Mouse (Mus musculus) hindbrain, embryonic 16.5 days (tissue): ENCODE results near the gene Gna14. TPM values are rescaled to one million over a fixed set of nuclear protein-coding genes. Genes with fewer than 3 reads are reported as not detected.

Source experiments
- ATAC-seq: fragments of 200-750 bp; cut with Nextera tagmentation; 2 replicates; pipeline ENCODE4 v1.8.0; 2017; ENCODE audit warnings: moderate TSS enrichment, moderate library complexity
- H3K27ac ChIP-seq: fragments of 300-500 bp; sonication (generic); 2 replicates; pipeline ENCODE4 v1.5.1; 2014; ENCODE audit warnings: low read depth, mild to moderate bottlenecking, control low read depth, low read length, moderate library complexity
- H3K27me3 ChIP-seq: fragments of 300-500 bp; sonication (generic); replicated peaks from 2 replicates; pipeline ENCODE4 v1.6.1; 2014; ENCODE audit warnings: low read length; ENCODE audit not compliant: control insufficient read depth, insufficient read depth
- H3K36me3 ChIP-seq: fragments of 300-500 bp; sonication (generic); 2 replicates; pipeline ENCODE4 v1.6.1; 2014; ENCODE audit warnings: mild to moderate bottlenecking, low read length, moderate library complexity, mixed read lengths; ENCODE audit not compliant: control insufficient read depth, insufficient read depth
- H3K4me1 ChIP-seq: fragments of 300-500 bp; sonication (generic); 2 replicates; pipeline ENCODE4 v1.6.1; 2014; ENCODE audit warnings: low read depth, low read length; ENCODE audit not compliant: control insufficient read depth, insufficient read depth
- H3K4me2 ChIP-seq: fragments of 300-500 bp; sonication (generic); 2 replicates; pipeline ENCODE4 v1.6.1; 2014; ENCODE audit warnings: mild to moderate bottlenecking, low read length, control low read depth, moderate library complexity
- H3K4me3 ChIP-seq: fragments of 300-500 bp; sonication (generic); 2 replicates; pipeline ENCODE4 v1.5.1; 2014; ENCODE audit warnings: mild to moderate bottlenecking, low read length, control low read depth, moderate library complexity
- H3K9ac ChIP-seq: fragments of 300-500 bp; sonication (generic); 2 replicates; pipeline ENCODE4 v1.6.1; 2014; ENCODE audit warnings: low read depth, mild to moderate bottlenecking, control low read depth, low read length, moderate library complexity
- H3K9me3 ChIP-seq: fragments of 300-500 bp; sonication (generic); 2 replicates; pipeline ENCODE4 v1.6.1; 2014; ENCODE audit warnings: mild to moderate bottlenecking, low read length, moderate library complexity; ENCODE audit not compliant: control insufficient read depth
- WGBS: fragments of 180-500 bp; shearing (Covaris S2); extraction: QIAGEN DNeasy Blood & Tissue Kit; methylation state at CpG from one replicate; pipeline ENCODE4 v1.1.7; 2014; 5-methylcytosine and 5-hydroxymethylcytosine counted together
- polyA plus RNA-seq: library from polyadenylated mRNA; unstranded; fragments of >200 nt; fragmentation: Nextera tagmentation; extraction: Ambion mirVana; gene quantifications from 2 replicates; pipeline ENCODE4 v1.2.1, GENCODE M21; 2015

The Gna14 gene
- polyA plus RNA-seq, 1 experiment from 2014 or later = 0.88 TPM

DNA sequence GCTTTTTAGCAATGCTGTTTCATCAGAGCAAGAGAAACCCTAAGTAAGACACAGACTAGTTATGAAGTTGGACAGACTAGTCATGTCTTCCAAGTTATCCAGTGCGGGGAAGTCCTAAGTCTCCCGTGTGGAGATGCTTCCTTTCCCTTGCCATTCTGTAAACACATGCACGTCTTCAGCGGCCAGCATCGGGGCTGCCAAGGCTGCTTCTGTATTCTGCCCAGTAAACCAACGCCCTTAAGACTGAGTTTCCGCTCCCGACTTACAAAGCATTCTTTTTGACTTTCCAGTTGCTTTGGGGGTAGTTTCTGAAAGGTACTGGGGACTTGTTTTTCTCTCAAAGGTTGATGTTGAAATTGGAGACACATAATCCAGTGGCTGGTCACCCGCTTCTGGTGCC, 26.9 kb downstream of the Gna14 start:
- H3K4me3 ChIP-seq = no peak overlapping the region
- ATAC-seq = no peak
- 77% methylated on average over 9 of the region's 9 CpGs for WGBS
- no peaks in the 10 kb centered on the region for H3K27me3 ChIP-seq
- H3K9me3 ChIP-seq = no peaks in the 10 kb centered on the region
- no peak overlapping the region for H3K9ac ChIP-seq
- no peaks in the 10 kb centered on the region for H3K36me3 ChIP-seq
- H3K4me2 ChIP-seq = no peak overlapping the region
- no peak overlapping the region for H3K27ac ChIP-seq
- H3K4me1 ChIP-seq = 0 out of 2 replicates have a peak, but pooled peaks cover 5% of the 10 kb centered on the region

GRCm38 (mm10) chr19:16464730-16465129, 29.2 kb downstream of the Gna14 start:
- Histone ChIP-seq H3K9me3 (no peaks in the 10 kb centered on the region), H3K9ac (no peak overlapping the region), H3K4me3 (no peak overlapping the region), H3K27me3 (no peaks in the 10 kb centered on the region), H3K36me3 (no peaks in the 10 kb centered on the region), H3K27ac (no peak overlapping the region), H3K4me2 (no peak overlapping the region), H3K4me1 (0 out of 2 replicates have a peak, but pooled peaks cover 5% of the 10 kb centered on the region)
- WGBS = 78% methylated on average over 4 of the region's 4 CpGs
- no peak for ATAC-seq

DNA sequence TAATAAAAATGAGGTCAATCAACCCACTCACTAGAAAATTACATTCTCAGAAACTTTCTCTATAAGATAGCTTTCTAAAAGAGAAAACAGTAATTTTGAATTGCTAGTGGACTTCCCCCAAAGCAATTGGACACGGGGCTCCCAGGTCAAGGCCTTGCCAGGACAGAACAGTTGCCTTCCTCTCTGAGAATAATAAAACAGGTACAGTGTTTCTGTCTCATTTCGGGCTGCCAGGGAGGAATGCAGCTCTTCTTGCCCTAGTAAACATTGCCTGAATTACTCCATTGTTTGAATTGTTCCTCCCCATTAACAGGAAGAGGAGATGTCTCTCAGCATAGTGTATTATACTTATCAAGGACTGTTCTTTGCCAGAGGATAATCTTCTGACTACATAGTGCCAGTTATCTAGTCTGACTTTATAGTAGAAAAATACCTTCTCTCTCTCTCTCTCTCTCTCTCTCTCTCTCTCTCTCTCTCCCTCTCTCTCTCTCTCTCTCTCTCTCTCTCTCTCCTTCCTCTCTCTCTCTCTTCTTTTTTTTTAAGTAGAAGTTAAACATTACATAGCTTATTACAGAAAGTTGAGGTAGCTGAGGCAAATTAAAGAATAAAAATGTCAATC, 33.3 kb downstream of the Gna14 start:
- H3K36me3 ChIP-seq = no peaks in the 10 kb centered on the region
- 63% methylated on average over 2 of the region's 2 CpGs for WGBS
- ATAC-seq = no peak
- peaks cover 5% of the 10 kb centered on the region; the same call in 1 of the 2 replicates for H3K9me3 ChIP-seq
- H3K27me3 ChIP-seq = no peaks in the 10 kb centered on the region
- H3K27ac ChIP-seq = no peak overlapping the region
- H3K4me2 ChIP-seq = no peak overlapping the region
- no peak overlapping the region for H3K4me3 ChIP-seq
- no peak overlapping the region for H3K9ac ChIP-seq
- no peaks in the 10 kb centered on the region for H3K4me1 ChIP-seq

DNA sequence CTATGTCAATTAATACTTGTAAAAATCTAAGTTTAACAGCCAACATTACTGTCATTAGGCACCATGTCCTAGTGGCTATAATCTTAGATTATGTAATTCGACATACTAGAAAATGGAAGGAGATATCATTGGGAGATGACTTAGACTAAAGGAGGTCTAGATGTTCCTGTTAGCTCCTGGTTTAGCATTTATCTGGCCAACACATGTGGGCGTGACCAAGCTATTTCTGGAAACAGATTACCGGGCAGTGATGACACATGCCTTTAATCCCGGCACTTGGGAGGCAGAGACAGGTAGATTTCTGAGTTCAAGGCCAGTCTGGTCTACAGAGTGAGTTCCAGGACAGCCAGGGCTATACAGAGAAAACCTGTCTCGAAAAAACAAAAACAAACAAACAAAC, 37.1 kb downstream of the Gna14 start:
- Histone ChIP-seq H3K4me2 (no peak overlapping the region), H3K27me3 (no peaks in the 10 kb centered on the region), H3K27ac (no peak overlapping the region), H3K9ac (no peak overlapping the region), H3K9me3 (peaks cover 6% of the 10 kb centered on the region; the same call in 1 of the 2 replicates), H3K36me3 (no peaks in the 10 kb centered on the region), H3K4me3 (no peak overlapping the region), H3K4me1 (no peaks in the 10 kb centered on the region)
- 85% methylated on average over 5 of the region's 5 CpGs for WGBS
- ATAC-seq = no peak

- H3K27ac ChIP-seq = no peak overlapping the region
These were observed 41.9 kb downstream of the Gna14 start for GRCm38 (mm10) chr19:16477314-16477946.

GRCm38 (mm10) chr19:16478186-16478607, 42.6 kb downstream of the Gna14 start:
- H3K9ac ChIP-seq = no peak overlapping the region
- H3K4me1 ChIP-seq = peaks cover 2% of the 10 kb centered on the region; the same call in 1 of the 2 replicates
- WGBS = 77% methylated on average over 8 of the region's 8 CpGs
- H3K9me3 ChIP-seq = peaks cover 6% of the 10 kb centered on the region; the same call in 1 of the 2 replicates
- no peak for ATAC-seq
- H3K27me3 ChIP-seq = no peaks in the 10 kb centered on the region
- no peak overlapping the region for H3K4me3 ChIP-seq
- H3K36me3 ChIP-seq = no peaks in the 10 kb centered on the region
- no peak overlapping the region for H3K27ac ChIP-seq
- H3K4me2 ChIP-seq = no peak overlapping the region

More at GRCm38 (mm10) chr19:16477314-16477946, 41.9 kb downstream of the Gna14 start:
- H3K36me3 ChIP-seq = no peaks in the 10 kb centered on the region
- H3K4me1 ChIP-seq = peaks cover 2% of the 10 kb centered on the region; the same call in 1 of the 2 replicates
- no peak overlapping the region for H3K4me3 ChIP-seq
- H3K27me3 ChIP-seq = no peaks in the 10 kb centered on the region
- H3K4me2 ChIP-seq = no peak overlapping the region
- H3K9ac ChIP-seq = no peak overlapping the region
- peaks cover 6% of the 10 kb centered on the region; the same call in 1 of the 2 replicates for H3K9me3 ChIP-seq
- ATAC-seq = no peak
- WGBS = 84% methylated on average over 12 of the region's 12 CpGs

- peaks cover 2% of the 10 kb centered on the region; the same call in 1 of the 2 replicates for H3K4me1 ChIP-seq
- H3K36me3 ChIP-seq = no peaks in the 10 kb centered on the region
- no peak overlapping the region for H3K4me2 ChIP-seq
- H3K9ac ChIP-seq = no peak overlapping the region
- no peak overlapping the region for H3K4me3 ChIP-seq
- no peak for ATAC-seq
- H3K9me3 ChIP-seq = no peaks in the 10 kb centered on the region
- no peak overlapping the region for H3K27ac ChIP-seq
- 87% methylated on average over 3 of the region's 3 CpGs for WGBS
- no peaks in the 10 kb centered on the region for H3K27me3 ChIP-seq
These were observed 46.5 kb downstream of the Gna14 start for GRCm38 (mm10) chr19:16482047-16482446.

DNA sequence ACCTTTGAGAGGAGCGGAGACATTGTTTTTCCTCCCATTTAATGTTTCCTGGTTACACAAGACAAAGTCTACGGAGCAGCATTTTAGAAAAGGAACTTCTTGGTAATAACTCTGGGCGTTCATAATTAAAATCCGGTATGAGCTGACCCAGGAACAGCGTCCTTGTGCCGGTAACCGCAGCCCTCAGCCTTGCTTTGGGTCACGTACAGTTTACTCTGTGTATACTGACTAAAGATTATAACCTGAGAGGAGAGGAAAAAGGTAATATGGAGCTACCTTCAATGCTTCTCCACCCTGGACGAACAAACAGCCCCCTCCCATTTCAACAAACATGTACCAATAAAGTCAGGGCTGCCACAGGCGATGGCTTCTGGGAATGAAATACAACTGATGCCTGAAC, 48.7 kb downstream of the Gna14 start:
- H3K4me1 ChIP-seq = no peaks in the 10 kb centered on the region
- ATAC-seq = no peak

GRCm38 (mm10) chr19:16484671-16485070, 49.1 kb downstream of the Gna14 start:
- WGBS = 69% methylated on average over 5 of the region's 5 CpGs
- H3K27ac ChIP-seq = no peak overlapping the region
- no peak overlapping the region for H3K9ac ChIP-seq
- no peaks in the 10 kb centered on the region for H3K27me3 ChIP-seq
- no peak overlapping the region for H3K4me3 ChIP-seq
- no peaks in the 10 kb centered on the region for H3K36me3 ChIP-seq
- no peaks in the 10 kb centered on the region for H3K4me1 ChIP-seq
- H3K4me2 ChIP-seq = no peak overlapping the region
- no peaks in the 10 kb centered on the region for H3K9me3 ChIP-seq
- no peak for ATAC-seq

More for the DNA sequence above, 48.7 kb downstream of the Gna14 start:
- H3K36me3 ChIP-seq = no peaks in the 10 kb centered on the region
- H3K4me3 ChIP-seq = no peak overlapping the region
- H3K4me2 ChIP-seq = no peak overlapping the region
- no peak overlapping the region for H3K27ac ChIP-seq
- H3K9me3 ChIP-seq = no peaks in the 10 kb centered on the region
- WGBS = 91% methylated on average over 10 of the region's 10 CpGs
- no peak overlapping the region for H3K9ac ChIP-seq
- no peaks in the 10 kb centered on the region for H3K27me3 ChIP-seq
